Mouse (Mus musculus): ENCODE results near the gene Cops7a.

GRCm38 (mm10) chr6:124925173-124925793 is 40.1 kb downstream of the Cops7a start:
- TF ChIP-seq USF1 (IDR thresholded peaks at IDR 0.05; ENCODE audit: low read depth): no peak
- no peak for TF ChIP-seq POLR2A (IDR thresholded peaks at IDR 0.05; ENCODE audit: insufficient read length, low read depth)
- no peak for TF ChIP-seq MAX (IDR thresholded peaks at IDR 0.05; ENCODE audit: low read depth)
- no peak for TF ChIP-seq CEBPB (IDR thresholded peaks at IDR 0.05; ENCODE audit: insufficient read depth, poor library complexity, severe bottlenecking)
- no peak for TF ChIP-seq POLR2AphosphoS2 (IDR thresholded peaks at IDR 0.05; ENCODE audit: insufficient read length, low read depth)
- TF ChIP-seq E2F4 (IDR thresholded peaks at IDR 0.05; ENCODE audit: insufficient read depth): no peak
- TF ChIP-seq MYOG (IDR thresholded peaks at IDR 0.05; ENCODE audit: control insufficient read depth in 1 of 3, insufficient read depth in 1 of 3, insufficient read length in 2 of 3, low read depth in 2 of 3): no peak
- TF ChIP-seq TCF12 (IDR thresholded peaks at IDR 0.05; ENCODE audit: insufficient read depth, poor library complexity, severe bottlenecking): no peak
- TF ChIP-seq MYOD1 (IDR thresholded peaks at IDR 0.05; ENCODE audit: control insufficient read depth in 1 of 3, insufficient read length in 2 of 3, low read depth in 2 of 3): no peak
- TF ChIP-seq REST (IDR thresholded peaks at IDR 0.05; ENCODE audit: insufficient read depth, insufficient read length): no peak
- TF ChIP-seq TCF3 (IDR thresholded peaks at IDR 0.05; ENCODE audit: insufficient read length, low read depth): no peak
